Mouse (Mus musculus) right cerebral cortex, adult 18-20 months (tissue): Measurements from ENCODE around the gene Tas1r2.

ENCODE experiments used
- DNase-seq: peaks from one replicate; pipeline ENCODE4 v3.0.0; 2022; ENCODE audit warnings: mixed read lengths

Gene Tas1r2

GRCm38 (mm10) chr4:139639801-139640200, 13.5 kb upstream of the Tas1r2 start:
- DNase-seq: no peak

GRCm38 (mm10) chr4:139640333-139640732, 13.0 kb upstream of the Tas1r2 start:
- DNase-seq: no peak

- no peak for DNase-seq
These were observed 12.6 kb upstream of the Tas1r2 start for GRCm38 (mm10) chr4:139640775-139641174.

- DNase-seq: no peak
These were observed 11.4 kb upstream of the Tas1r2 start for GRCm38 (mm10) chr4:139641829-139642425.

- DNase-seq: peak; percentile 68
These were observed 9.4 kb upstream of the Tas1r2 start for GRCm38 (mm10) chr4:139643972-139644371.

- no peak for DNase-seq
These were observed 6.4 kb upstream of the Tas1r2 start for GRCm38 (mm10) chr4:139646916-139647315.

GRCm38 (mm10) chr4:139650086-139650743, 3.1 kb upstream of the Tas1r2 start:
- DNase-seq: no peak

GRCm38 (mm10) chr4:139650907-139651306, 2.4 kb upstream of the Tas1r2 start:
- DNase-seq: no peak

GRCm38 (mm10) chr4:139661897-139662296, 8.6 kb downstream of the Tas1r2 start:
- DNase-seq: no peak

GRCm38 (mm10) chr4:139667632-139668031, 14.3 kb downstream of the Tas1r2 start:
- DNase-seq: no peak

- DNase-seq: peak; percentile 22
These were observed 16.5 kb downstream of the Tas1r2 start for GRCm38 (mm10) chr4:139669847-139670246.

GRCm38 (mm10) chr4:139675696-139676095, 22.4 kb downstream of the Tas1r2 start:
- DNase-seq: no peak

GRCm38 (mm10) chr4:139683728-139684638, 30.6 kb downstream of the Tas1r2 start:
- DNase-seq: no peak

GRCm38 (mm10) chr4:139684639-139685017, 31.3 kb downstream of the Tas1r2 start:
- peak; percentile 34 for DNase-seq

GRCm38 (mm10) chr4:139688058-139688457, 34.7 kb downstream of the Tas1r2 start:
- no peak for DNase-seq

GRCm38 (mm10) chr4:139689627-139690269, 36.4 kb downstream of the Tas1r2 start:
- no peak for DNase-seq

GRCm38 (mm10) chr4:139693315-139693714, 40.0 kb downstream of the Tas1r2 start:
- no peak for DNase-seq

GRCm38 (mm10) chr4:139697755-139698154, 44.4 kb downstream of the Tas1r2 start:
- no peak for DNase-seq

GRCm38 (mm10) chr4:139698602-139699001, 45.3 kb downstream of the Tas1r2 start:
- no peak for DNase-seq

- DNase-seq: no peak
These were observed 49.6 kb downstream of the Tas1r2 start for GRCm38 (mm10) chr4:139702914-139703313.

- DNase-seq: no peak
These were observed 50.1 kb downstream of the Tas1r2 start for GRCm38 (mm10) chr4:139703468-139703867.

GRCm38 (mm10) chr4:139705986-139706385, 52.6 kb downstream of the Tas1r2 start:
- no peak for DNase-seq
